Mouse (Mus musculus) liver, postnatal 0 days (tissue): ENCODE measurements around the gene Gm16381. TPM values are rescaled to one million over a fixed set of nuclear protein-coding genes. Genes with fewer than 3 reads are reported as not detected.
"Not testable (repeated sequence)": the region's sequence is repeated elsewhere in the genome, so short reads cannot be mapped to it uniquely, and the experiment has no call there.

Experiments used
- ATAC-seq: fragments of 200-750 bp; cut with Nextera tagmentation; 2 replicates; pipeline ENCODE4 v1.8.0; 2017; ENCODE audit warnings: mild to moderate bottlenecking, moderate library complexity
- DNase-seq: peaks from one replicate; pipeline ENCODE4 v3.0.0-alpha.2; 2016
- H3K27ac ChIP-seq: fragments of 300-500 bp; sonication (generic); 2 replicates; pipeline ENCODE4 v1.5.1; 2014; ENCODE audit warnings: antibody characterized with exemption, moderate library complexity, mild to moderate bottlenecking, low read depth
- H3K27me3 ChIP-seq: fragments of 300-500 bp; sonication (generic); 2 replicates; pipeline ENCODE4 v1.6.1; 2014; ENCODE audit warnings: low read length, control low read depth, mixed read lengths; ENCODE audit not compliant: insufficient read depth
- H3K36me3 ChIP-seq: fragments of 300-500 bp; sonication (generic); replicated peaks from 2 replicates; pipeline ENCODE4 v1.6.1; 2014; ENCODE audit warnings: mild to moderate bottlenecking, control low read depth, low read length, moderate library complexity, mixed read lengths; ENCODE audit not compliant: insufficient read depth
- H3K4me1 ChIP-seq: fragments of 300-500 bp; sonication (generic); 2 replicates; pipeline ENCODE4 v1.6.1; 2014; ENCODE audit warnings: antibody characterized with exemption, mild to moderate bottlenecking, control low read depth; ENCODE audit not compliant: insufficient read depth
- H3K4me2 ChIP-seq: fragments of 300-500 bp; sonication (generic); 2 replicates; pipeline ENCODE4 v1.6.1; 2014; ENCODE audit warnings: low read depth, mild to moderate bottlenecking, low read length, moderate library complexity, mixed read lengths
- H3K4me3 ChIP-seq: fragments of 300-500 bp; sonication (generic); 2 replicates; pipeline ENCODE4 v1.5.1; 2014; ENCODE audit warnings: low read depth, low read length
- H3K9ac ChIP-seq: fragments of 300-500 bp; sonication (generic); replicated peaks from 2 replicates; pipeline ENCODE4 v1.6.1; 2014; ENCODE audit warnings: mild to moderate bottlenecking, moderate library complexity
- H3K9me3 ChIP-seq: fragments of 300-500 bp; sonication (generic); 2 replicates; pipeline ENCODE4 v1.6.1; 2016; ENCODE audit warnings: mild to moderate bottlenecking, control low read depth, low read length, mixed read lengths
- WGBS: fragments of 180-500 bp; shearing (Covaris S2); extraction: QIAGEN DNeasy Blood & Tissue Kit; methylation state at CpG from one replicate; pipeline ENCODE4 v1.1.7; 2014; ENCODE audit not compliant: insufficient replicate concordance; 5-methylcytosine and 5-hydroxymethylcytosine counted together
- polyA plus RNA-seq: library from polyadenylated mRNA; unstranded; fragments of >200 nt; fragmentation: Nextera tagmentation; extraction: Ambion mirVana; gene quantifications from 2 replicates; pipeline ENCODE4 v1.2.1, GENCODE M21; 2015

Gm16381 gene
- polyA plus RNA-seq, result not detected in 2 replicates

GRCm38 (mm10) chr12:87644520-87644919, at the start of gene Gm16381:
Gene Gm16381, minus strand, starts transcription at chr12:87644620.
- H3K27ac ChIP-seq, H3K36me3 ChIP-seq, H3K4me1 ChIP-seq, DNase-seq, H3K9ac ChIP-seq, H3K4me3 ChIP-seq, ATAC-seq, H3K4me2 ChIP-seq, H3K9me3 ChIP-seq, H3K27me3 ChIP-seq: not testable (repeated sequence)
- 72% methylated on average over 1 of the region's 2 CpGs for WGBS

GRCm38 (mm10) chr12:87652916-87653703, 8.7 kb upstream of the Gm16381 start:
- ATAC-seq, result peak; percentile 85
- H3K4me2 ChIP-seq, H3K9me3 ChIP-seq, H3K36me3 ChIP-seq, H3K4me3 ChIP-seq, H3K4me1 ChIP-seq, H3K27me3 ChIP-seq, DNase-seq, H3K27ac ChIP-seq, H3K9ac ChIP-seq: not testable (repeated sequence)
- WGBS, result 46% methylated on average over 2 of the region's 4 CpGs

DNA sequence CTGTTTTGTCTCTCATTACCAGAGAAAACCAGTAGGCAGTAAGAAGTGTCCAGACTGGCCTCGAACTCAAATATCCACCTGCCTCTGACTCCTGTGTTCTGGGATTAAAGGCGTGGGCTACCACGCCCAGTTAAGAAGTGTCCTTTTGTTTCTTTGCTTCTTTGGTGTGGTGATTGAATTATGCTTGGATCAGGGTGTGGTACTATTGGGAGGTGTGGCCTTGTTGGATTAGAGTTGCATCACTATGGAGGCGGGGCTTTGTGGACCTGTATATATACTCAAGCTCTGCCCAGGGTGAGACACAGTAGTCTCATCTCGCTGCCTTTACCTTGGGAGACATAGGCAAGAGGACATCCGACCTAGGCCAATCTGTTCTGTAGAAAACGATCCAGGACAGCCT, 25.9 kb downstream of the Gm16381 start, which contains the start of gene Gm4027:
Gene Gm4027 (plus strand): TSS at position 301 of the 400 bp plus-strand sequence.
- not testable (repeated sequence) for H3K36me3 ChIP-seq, H3K27ac ChIP-seq, H3K4me2 ChIP-seq, H3K4me1 ChIP-seq, H3K27me3 ChIP-seq, ATAC-seq, H3K4me3 ChIP-seq, DNase-seq, H3K9me3 ChIP-seq, H3K9ac ChIP-seq
- WGBS, result 73% methylated on average over 4 of the region's 7 CpGs

DNA sequence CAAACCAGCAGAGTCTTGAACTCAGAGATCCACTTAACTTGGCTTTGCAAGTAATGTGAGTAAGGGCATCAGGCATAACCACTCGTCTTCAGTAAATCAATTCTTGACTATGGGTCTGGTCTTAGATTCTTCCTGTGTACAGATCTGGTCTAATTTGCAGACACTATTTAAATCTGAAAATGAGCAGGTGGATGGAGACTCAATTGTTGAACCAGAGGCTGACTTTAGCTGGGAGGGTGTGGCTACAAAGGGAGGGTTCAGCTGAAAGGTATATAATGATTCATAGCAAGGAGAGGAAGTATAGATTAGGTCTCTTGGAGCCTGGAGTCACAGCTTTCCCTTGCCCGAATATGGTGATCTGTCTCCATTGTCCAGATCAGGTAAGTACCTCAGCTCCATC, 42.0 kb downstream of the Gm16381 start, which contains the start of gene Oog1:
Gene Oog1 (plus strand): TSS at position 301 of the 400 bp plus-strand sequence.
- not testable (repeated sequence) for H3K27ac ChIP-seq, H3K4me1 ChIP-seq, H3K27me3 ChIP-seq, ATAC-seq, H3K36me3 ChIP-seq, DNase-seq, H3K9ac ChIP-seq, H3K9me3 ChIP-seq, H3K4me2 ChIP-seq, H3K4me3 ChIP-seq
- WGBS, result 56% methylated on average over 1 of the region's 2 CpGs

GRCm38 (mm10) chr12:87601388-87601787, 43.0 kb downstream of the Gm16381 start:
- not testable (repeated sequence) for H3K36me3 ChIP-seq, H3K4me1 ChIP-seq, H3K4me2 ChIP-seq, H3K9me3 ChIP-seq, H3K27ac ChIP-seq, H3K27me3 ChIP-seq, ATAC-seq, DNase-seq, H3K4me3 ChIP-seq, H3K9ac ChIP-seq
- WGBS, result 8% methylated on average over 2 of the region's 2 CpGs

Other genes with a start within 250 kb of the Gm16381 start
- gene Slirp, start 200.7 kb downstream of the Gm16381 start, polyA plus RNA-seq, result 132 and 146 TPM in 2 replicates
- gene Alkbh1, start 200.6 kb downstream of the Gm16381 start, polyA plus RNA-seq, result 10.1 and 13.1 TPM in 2 replicates
- 41.3 and 42.0 TPM in 2 replicates for gene Snw1, start 172.3 kb downstream of the Gm16381 start, polyA plus RNA-seq
- gene Gm5788, start 149.9 kb downstream of the Gm16381 start, polyA plus RNA-seq, result not detected in 2 replicates
- not detected in 2 replicates for gene Gm8300, start 130.3 kb downstream of the Gm16381 start, polyA plus RNA-seq
- gene Oog1, start 41.9 kb downstream of the Gm16381 start, polyA plus RNA-seq, result not detected in 2 replicates
- not detected in 2 replicates for gene Gm4027, start 25.8 kb downstream of the Gm16381 start, polyA plus RNA-seq
- not detected in 2 replicates for gene Gm21319, start 131.1 kb upstream of the Gm16381 start, polyA plus RNA-seq
- not detected in 2 replicates for gene Gm21936, start 150.9 kb upstream of the Gm16381 start, polyA plus RNA-seq
- gene BB287469, start 172.0 kb upstream of the Gm16381 start, polyA plus RNA-seq, result not detected in 2 replicates
- gene Gm2001, start 197.7 kb upstream of the Gm16381 start, polyA plus RNA-seq, result not detected in 2 replicates
- not detected in 2 replicates for gene Gm2016, start 229.5 kb upstream of the Gm16381 start, polyA plus RNA-seq